Mouse (Mus musculus) brain, adult 10 weeks (tissue): ENCODE results near the gene Fosb. TPM values are rescaled to one million over a fixed set of nuclear protein-coding genes. Genes with fewer than 3 reads are reported as not detected.

Source experiments
- polyA plus RNA-seq: library from polyadenylated mRNA; stranded (reverse); fragments of 350-450 nt; fragmentation: Illumina TruSeq; extraction: RNeasy Lipid Tissue Mini Kit (QIAGEN cat#74804); gene quantifications from one replicate; pipeline ENCODE4 v1.2.3, GENCODE M21; 2015; ENCODE audit warnings: low read depth, low replicate concordance

Gene Fosb
- 8.0 TPM for polyA plus RNA-seq

DNA sequence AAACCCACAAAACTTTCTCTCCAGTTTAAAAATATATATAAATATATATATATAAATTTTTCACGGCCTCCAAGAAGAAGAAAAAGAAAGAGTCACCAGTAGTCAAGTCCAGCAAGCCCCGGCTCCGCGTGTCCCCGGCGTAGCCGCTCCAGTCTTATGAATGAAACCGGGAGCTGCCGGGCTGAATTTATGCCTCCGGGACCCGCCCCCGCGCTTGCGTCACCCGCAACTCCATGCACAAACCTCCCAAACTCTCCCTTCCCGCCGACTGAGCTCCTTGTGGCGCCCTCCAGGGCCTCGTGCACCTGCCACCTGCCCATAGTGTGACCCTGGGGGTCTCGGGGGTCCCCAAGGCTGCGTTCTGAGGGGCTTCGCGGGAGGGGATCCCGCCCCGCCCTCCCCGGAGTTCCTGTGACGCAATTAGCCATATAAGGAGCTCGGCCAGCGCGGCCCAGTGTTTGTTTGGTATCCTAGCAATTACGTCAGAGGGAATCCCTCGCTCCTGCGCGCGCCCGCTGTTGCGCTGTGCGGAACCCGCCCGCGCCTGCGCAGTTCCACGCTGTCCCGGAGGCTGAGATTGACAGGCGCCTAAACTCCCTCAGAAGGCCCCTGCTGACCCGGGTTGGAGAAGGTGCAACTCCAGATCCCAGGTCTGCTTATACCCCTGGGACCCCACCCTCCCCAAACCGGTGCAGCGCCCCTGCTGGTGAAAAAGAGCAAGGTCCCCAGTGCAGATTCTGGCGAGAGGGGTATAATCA is at the start of gene Fosb:
Fosb (minus strand) TSS at position 168 of the 758 bp plus-strand sequence.

DNA sequence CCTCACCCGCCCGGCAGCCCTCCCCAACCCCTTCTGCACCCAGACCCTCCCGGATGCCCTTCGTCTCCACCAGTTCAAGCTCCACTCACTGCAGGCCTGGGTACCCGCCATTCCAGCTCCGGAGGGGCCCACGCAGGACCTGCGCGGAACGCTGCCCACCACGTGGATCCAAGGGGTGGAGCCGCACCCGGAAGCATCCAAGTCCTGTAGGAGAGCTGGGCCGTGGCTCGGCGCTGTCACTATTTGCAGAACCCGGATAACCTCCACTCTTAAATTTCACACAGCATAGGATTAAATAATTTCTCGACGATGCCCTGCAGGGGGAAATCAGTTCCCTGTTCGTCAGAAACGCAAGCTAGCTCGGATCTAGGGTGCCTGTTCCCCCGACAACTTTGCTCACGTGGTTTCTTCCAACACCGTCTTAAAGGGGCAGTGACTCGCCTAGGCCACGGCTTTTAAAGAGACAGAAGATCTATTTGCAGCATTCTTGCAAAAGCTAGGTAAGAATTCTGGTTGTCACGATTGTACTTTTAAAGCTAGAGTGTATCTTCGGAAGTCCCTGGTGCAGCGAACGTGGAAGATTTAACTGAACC is 49.5 kb upstream of the Fosb start, which contains the start of the genes Cd3eap and Ppp1r13l:
Cd3eap (minus strand) TSS at position 185 of the 593 bp plus-strand sequence.
Ppp1r13l (plus strand) TSS at position 451 of the 593 bp plus-strand sequence.

DNA sequence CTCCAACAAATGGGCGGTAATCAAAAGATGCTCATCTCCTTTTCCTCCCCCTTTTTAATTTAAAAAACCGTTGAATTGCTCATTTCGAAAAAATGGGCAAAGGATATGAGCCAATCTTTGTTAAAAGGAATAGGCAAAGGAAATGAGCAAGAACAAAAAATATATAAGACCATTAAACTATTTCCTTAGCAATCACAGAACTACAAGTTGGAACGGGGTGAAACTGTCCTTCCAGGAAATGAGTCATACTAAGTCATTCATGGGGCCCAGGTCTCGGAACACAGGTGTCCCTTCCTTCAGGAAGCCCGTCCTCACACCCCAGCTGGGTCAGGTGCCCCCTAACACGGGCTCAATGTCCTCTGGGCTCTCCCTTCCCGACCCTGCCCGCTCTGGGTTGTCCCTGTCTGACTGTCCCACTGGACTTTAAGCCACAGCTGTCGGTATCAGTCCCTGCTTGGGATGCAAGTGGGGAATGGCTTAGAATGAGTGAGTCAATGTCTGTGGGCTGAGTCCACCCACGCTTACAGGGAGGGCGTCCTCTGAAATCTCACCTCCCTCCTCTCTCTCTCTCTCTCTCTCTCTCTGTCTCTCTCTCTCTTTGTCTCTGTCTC is 34.5 kb upstream of the Fosb start, which contains the start of gene Ercc1:
Ercc1 (plus strand) TSS at position 542 of the 611 bp plus-strand sequence.

GRCm38 (mm10) chr7:19282385-19282784 is 27.5 kb downstream of the Fosb start, which contains the start of gene Rtn2:
TSS of gene Rtn2 (plus strand) at chr7:19282624.

DNA sequence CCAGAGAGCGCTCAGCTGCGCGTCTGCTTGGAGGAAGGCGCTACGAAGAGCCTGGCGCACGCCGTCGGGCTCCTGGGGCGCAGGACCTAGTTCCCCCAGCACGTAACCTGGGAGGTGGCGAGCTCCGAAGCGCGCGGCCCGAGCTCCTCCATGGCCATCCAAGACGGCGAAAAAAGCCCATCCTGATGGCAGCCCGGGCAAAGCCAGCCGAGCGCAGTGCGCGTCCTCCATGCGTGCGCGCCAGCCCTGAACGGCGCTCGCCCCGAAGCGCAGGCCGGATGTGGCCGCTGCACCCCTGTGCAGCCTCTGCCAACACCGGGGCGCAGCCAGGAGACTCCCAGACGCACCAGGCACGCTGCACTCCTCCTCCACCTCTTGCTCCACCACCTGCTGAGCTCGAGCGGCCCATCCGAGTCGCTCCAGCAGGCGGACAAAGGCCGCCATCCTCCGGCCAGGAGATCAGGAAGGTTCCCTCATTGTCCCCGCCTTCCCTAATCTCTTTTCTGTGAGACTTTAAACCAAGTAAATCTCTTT is 30.2 kb downstream of the Fosb start, which contains the start of gene Ppm1n:
Ppm1n (minus strand) TSS at position 484 of the 534 bp plus-strand sequence.

GRCm38 (mm10) chr7:19271238-19272172 is 38.3 kb downstream of the Fosb start, which contains the start of gene Vasp:
TSS of gene Vasp (minus strand) at chr7:19271817.

Other genes starting within 250 kb of the Fosb start
- gene Dmwd, start 233.8 kb downstream of the Fosb start, polyA plus RNA-seq, result 108 TPM
- 19.0 TPM for gene Dmpk, start 226.2 kb downstream of the Fosb start, polyA plus RNA-seq
- 1.9 TPM for gene Six5, start 215.5 kb downstream of the Fosb start, polyA plus RNA-seq
- gene Gm4969, start 191.7 kb downstream of the Fosb start, polyA plus RNA-seq, result 0.33 TPM
- gene Fbxo46, start 190.2 kb downstream of the Fosb start, polyA plus RNA-seq, result 7.9 TPM
- 14.4 TPM for gene Qpctl, start 160.8 kb downstream of the Fosb start, polyA plus RNA-seq
- gene Snrpd2, start 160.3 kb downstream of the Fosb start, polyA plus RNA-seq, result 82.5 TPM
- gene Gipr, start 143.9 kb downstream of the Fosb start, polyA plus RNA-seq, result 1.8 TPM
- gene Eml2, start 133.6 kb downstream of the Fosb start, polyA plus RNA-seq, result 113 TPM
- 3.4 TPM for gene Gpr4, start 97.5 kb downstream of the Fosb start, polyA plus RNA-seq
- 44.3 TPM for gene Opa3, start 81.7 kb downstream of the Fosb start, polyA plus RNA-seq
- 14.7 TPM for gene Vasp, start 38.2 kb downstream of the Fosb start, polyA plus RNA-seq
- gene Ppm1n, start 30.0 kb downstream of the Fosb start, polyA plus RNA-seq, result not detected
- gene Rtn2, start 27.4 kb downstream of the Fosb start, polyA plus RNA-seq, result 116 TPM
- 39.0 TPM for gene Ercc1, start 34.7 kb upstream of the Fosb start, polyA plus RNA-seq
- gene Cd3eap, start 49.4 kb upstream of the Fosb start, polyA plus RNA-seq, result 17.9 TPM
- gene Ppp1r13l, start 49.7 kb upstream of the Fosb start, polyA plus RNA-seq, result 2.5 TPM
- 28.2 TPM for gene Ercc2, start 72.0 kb upstream of the Fosb start, polyA plus RNA-seq
- 2.6 TPM for gene Klc3, start 94.1 kb upstream of the Fosb start, polyA plus RNA-seq
- gene Ckm, start 94.7 kb upstream of the Fosb start, polyA plus RNA-seq, result 0.62 TPM
- gene Mark4, start 148.8 kb upstream of the Fosb start, polyA plus RNA-seq, result 41.6 TPM
- 0.21 TPM for gene Exoc3l2, start 153.3 kb upstream of the Fosb start, polyA plus RNA-seq
- gene Bloc1s3, start 198.3 kb upstream of the Fosb start, polyA plus RNA-seq, result 7.8 TPM
- 20.7 TPM for gene Trappc6a, start 198.3 kb upstream of the Fosb start, polyA plus RNA-seq
- 0.51 TPM for gene Nkpd1, start 207.8 kb upstream of the Fosb start, polyA plus RNA-seq